ENCODE assay signal across 8 mouse cellular contexts in genomic region chr4:136733217-136733865, GRCm38 (mm10).
A peak's percentile ranks its signal among the peaks of the same experiment; 100 is the strongest.
DNase-seq lines count a peak whose midpoint lies in the region; ATAC-seq lines count a peak whose summit lies in the region.

No protein-coding gene starts in this region.

- no peak for DNase-seq in kidney, postnatal 10 days
- no peak for DNase-seq in hindbrain, embryonic 14.5 days (ENCODE audit: low spot score)
- no peak for DNase-seq in embryo, embryonic 10 days (ENCODE audit: low spot score)
- DNase-seq in testis, postnatal 10 days (ENCODE audit: low spot score), result no peak
- DNase-seq in thymus, postnatal 36 days, result no peak

- no peaks in the 10 kb centered on the region for H3K36me3 ChIP-seq in kidney, embryonic 14.5 days (ENCODE audit: control insufficient read depth, insufficient read depth, low read length)
- H3K36me3 ChIP-seq in embryonic facial prominence, embryonic 12.5 days, result 0 out of 2 replicates have a peak, but pooled peaks cover 6% of the 10 kb centered on the region
- 0 out of 2 replicates have a peak, but pooled peaks cover 3% of the 10 kb centered on the region for H3K36me3 ChIP-seq in hindbrain, embryonic 14.5 days (replicated peaks; ENCODE audit: control insufficient read depth, insufficient read depth)
- H3K36me3 ChIP-seq in midbrain, embryonic 15.5 days (replicated peaks), result no peaks in the 10 kb centered on the region

- H3K9me3 ChIP-seq in kidney, embryonic 14.5 days (ENCODE audit: control insufficient read depth, low read length), result no peaks in the 10 kb centered on the region
- no peaks in the 10 kb centered on the region for H3K9me3 ChIP-seq in embryonic facial prominence, embryonic 12.5 days
- H3K9me3 ChIP-seq in hindbrain, embryonic 14.5 days (ENCODE audit: control insufficient read depth, low read length), result no peaks in the 10 kb centered on the region
- H3K9me3 ChIP-seq in midbrain, embryonic 15.5 days, result no peaks in the 10 kb centered on the region

- peaks cover 55% of the 10 kb centered on the region for H3K4me1 ChIP-seq in kidney, embryonic 14.5 days (ENCODE audit: control insufficient read depth, insufficient read depth, low read length)
- H3K4me1 ChIP-seq in embryonic facial prominence, embryonic 12.5 days, result peaks cover 46% of the 10 kb centered on the region
- peaks cover 48% of the 10 kb centered on the region for H3K4me1 ChIP-seq in hindbrain, embryonic 14.5 days (replicated peaks; ENCODE audit: control insufficient read depth, insufficient read depth, low read length)
- peaks cover 60% of the 10 kb centered on the region for H3K4me1 ChIP-seq in midbrain, embryonic 15.5 days

- H3K9ac ChIP-seq in kidney, embryonic 14.5 days (ENCODE audit: low read depth, low read length), result peak overlapping the region; percentile 19; the same call in 1 of the 2 replicates
- H3K9ac ChIP-seq in embryonic facial prominence, embryonic 12.5 days, result no peak overlapping the region
- H3K9ac ChIP-seq in hindbrain, embryonic 14.5 days, result peak overlapping the region; percentile 28
- H3K9ac ChIP-seq in midbrain, embryonic 15.5 days, result no peak overlapping the region; the same call in 1 of the 2 replicates

- H3K4me3 ChIP-seq in kidney, embryonic 14.5 days (ENCODE audit: low read length), result no peak overlapping the region
- H3K4me3 ChIP-seq in embryonic facial prominence, embryonic 12.5 days, result no peak overlapping the region
- H3K4me3 ChIP-seq in hindbrain, embryonic 14.5 days (replicated peaks; ENCODE audit: low read length), result no peak overlapping the region
- H3K4me3 ChIP-seq in midbrain, embryonic 15.5 days, result no peak overlapping the region

- ATAC-seq in kidney, embryonic 14.5 days (ENCODE audit: low FRiP score, low TSS enrichment), result no peak
- no peak for ATAC-seq in embryonic facial prominence, embryonic 12.5 days (ENCODE audit: insufficient number of reproducible peaks, insufficient read depth, low FRiP score, low TSS enrichment)
- no peak for ATAC-seq in hindbrain, embryonic 14.5 days (ENCODE audit: low FRiP score)
- no peak for ATAC-seq in midbrain, embryonic 15.5 days (replicated peaks)

- no peaks in the 10 kb centered on the region for H3K27me3 ChIP-seq in kidney, embryonic 14.5 days (ENCODE audit: control insufficient read depth, insufficient read depth, low read length)
- no peaks in the 10 kb centered on the region for H3K27me3 ChIP-seq in embryonic facial prominence, embryonic 12.5 days
- no peaks in the 10 kb centered on the region for H3K27me3 ChIP-seq in hindbrain, embryonic 14.5 days (ENCODE audit: control insufficient read depth, insufficient read depth, low read length)
- H3K27me3 ChIP-seq in midbrain, embryonic 15.5 days (replicated peaks), result no peaks in the 10 kb centered on the region

- WGBS in kidney, embryonic 14.5 days, result 38% methylated on average over 11 of the region's 11 CpGs
- 31% methylated on average over 11 of the region's 11 CpGs for WGBS in embryonic facial prominence, embryonic 12.5 days
- WGBS in hindbrain, embryonic 14.5 days, result 26% methylated on average over 11 of the region's 11 CpGs
- 23% methylated on average over 11 of the region's 11 CpGs for WGBS in midbrain, embryonic 15.5 days

- no peak overlapping the region for H3K4me2 ChIP-seq in kidney, embryonic 14.5 days (replicated peaks; ENCODE audit: low read depth, low read length)
- no peak overlapping the region for H3K4me2 ChIP-seq in embryonic facial prominence, embryonic 12.5 days (replicated peaks)
- no peak overlapping the region for H3K4me2 ChIP-seq in hindbrain, embryonic 14.5 days (replicated peaks)
- H3K4me2 ChIP-seq in midbrain, embryonic 15.5 days, result no peak overlapping the region

- H3K27ac ChIP-seq in kidney, embryonic 14.5 days (ENCODE audit: low read depth, low read length), result peak overlapping the region; percentile 79; the same call in 1 of the 2 replicates
- H3K27ac ChIP-seq in embryonic facial prominence, embryonic 12.5 days, result peak overlapping the region; percentile 67
- peak overlapping the region; percentile 62 for H3K27ac ChIP-seq in hindbrain, embryonic 14.5 days
- peak overlapping the region; percentile 63 for H3K27ac ChIP-seq in midbrain, embryonic 15.5 days

Comparison
In these comparisons a context has a peak if more than half of its experiments do, and no peak if none do; other contexts are left out.
1. H3K9ac ChIP-seq: peak in kidney, embryonic 14.5 days (single experiment) and hindbrain, embryonic 14.5 days (single experiment); none in embryonic facial prominence, embryonic 12.5 days (single experiment) and midbrain, embryonic 15.5 days (single experiment).
2. Peak in every context shown above with its lines, with median percentiles within 50 percentile points of each other: H3K27ac ChIP-seq.